Mouse (Mus musculus): ENCODE results near the gene Chmp1a. TPM values are rescaled to one million over a fixed set of nuclear protein-coding genes. Genes with fewer than 3 reads are reported as not detected.
"Not testable (repeated sequence)": the region's sequence is repeated elsewhere in the genome, so short reads cannot be mapped to it uniquely, and the experiment has no call there.

Chmp1a gene
- polyA plus RNA-seq, 1 experiment: 148 TPM

GRCm38 (mm10) chr8:123232553-123232952 lies 20.0 kb upstream of the Chmp1a start:
- no peaks in the 10 kb centered on the region for H3K36me3 ChIP-seq (ENCODE audit: control insufficient read depth, insufficient read depth, low read length)
- H3K4me3 ChIP-seq (ENCODE audit: low read depth, low read length): no peak overlapping the region
- no peaks in the 10 kb centered on the region for H3K27me3 ChIP-seq (ENCODE audit: control insufficient read depth, insufficient read depth, low read length)
- no peak overlapping the region for H3K27ac ChIP-seq (ENCODE audit: insufficient read depth, low read depth, low read length)
- TF ChIP-seq CTCF (IDR thresholded peaks at IDR 0.05; ENCODE audit: extremely low read depth, insufficient read length, insufficient replicate concordance, low read depth, low read length) (no peak), POLR2A (IDR thresholded peaks at IDR 0.05; ENCODE audit: low read depth, low read length) (no peak)
- peaks cover 4% of the 10 kb centered on the region for H3K4me1 ChIP-seq (ENCODE audit: control insufficient read depth, insufficient read depth, insufficient read length, low read length)
- WGBS: 57% methylated on average over 7 of the region's 7 CpGs

- Histone ChIP-seq H3K4me3 (ENCODE audit: low read depth, low read length) (no peak overlapping the region), H3K27me3 (ENCODE audit: control insufficient read depth, insufficient read depth, low read length) (no peaks in the 10 kb centered on the region), H3K27ac (ENCODE audit: insufficient read depth, low read depth, low read length) (no peak overlapping the region), H3K36me3 (ENCODE audit: control insufficient read depth, insufficient read depth, low read length) (no peaks in the 10 kb centered on the region), H3K4me1 (ENCODE audit: control insufficient read depth, insufficient read depth, insufficient read length, low read length) (peaks cover 4% of the 10 kb centered on the region)
- TF ChIP-seq CTCF (IDR thresholded peaks at IDR 0.05; ENCODE audit: extremely low read depth, insufficient read length, insufficient replicate concordance, low read depth, low read length) (no peak), POLR2A (IDR thresholded peaks at IDR 0.05; ENCODE audit: low read depth, low read length) (no peak)
- WGBS: 61% methylated on average over 5 of the region's 5 CpGs
Observed at GRCm38 (mm10) chr8:123231742-123232141, 19.2 kb upstream of the Chmp1a start.

GRCm38 (mm10) chr8:123230326-123230725 lies 17.8 kb upstream of the Chmp1a start:
- 82% methylated on average over 11 of the region's 11 CpGs for WGBS
- H3K27me3 ChIP-seq (ENCODE audit: control insufficient read depth, insufficient read depth, low read length); H3K4me1 ChIP-seq (ENCODE audit: control insufficient read depth, insufficient read depth, insufficient read length, low read length); H3K4me3 ChIP-seq (ENCODE audit: low read depth, low read length); H3K27ac ChIP-seq (ENCODE audit: insufficient read depth, low read depth, low read length); H3K36me3 ChIP-seq (ENCODE audit: control insufficient read depth, insufficient read depth, low read length): not testable (repeated sequence)

- no peak overlapping the region for H3K27ac ChIP-seq (ENCODE audit: insufficient read depth, low read depth, low read length)
- 0 out of 2 replicates have a peak, but pooled peaks cover 2% of the 10 kb centered on the region for H3K4me1 ChIP-seq (ENCODE audit: control insufficient read depth, insufficient read depth, insufficient read length, low read length)
- no peaks in the 10 kb centered on the region for H3K36me3 ChIP-seq (ENCODE audit: control insufficient read depth, insufficient read depth, low read length)
- TF ChIP-seq POLR2A (IDR thresholded peaks at IDR 0.05; ENCODE audit: low read depth, low read length) (no peak), CTCF (IDR thresholded peaks at IDR 0.05; ENCODE audit: extremely low read depth, insufficient read length, insufficient replicate concordance, low read depth, low read length) (no peak)
- H3K27me3 ChIP-seq (ENCODE audit: control insufficient read depth, insufficient read depth, low read length): no peaks in the 10 kb centered on the region
- 97% methylated on average over 1 of the region's 1 CpGs for WGBS
- H3K4me3 ChIP-seq (ENCODE audit: low read depth, low read length): no peak overlapping the region
Observed at GRCm38 (mm10) chr8:123228416-123228815, 15.9 kb upstream of the Chmp1a start.

GRCm38 (mm10) chr8:123224278-123225266 lies 12.0 kb upstream of the Chmp1a start, which contains the start of gene Cdk10:
Cdk10 (plus strand) TSS chr8:123224842.
- no peaks in the 10 kb centered on the region for H3K36me3 ChIP-seq (ENCODE audit: control insufficient read depth, insufficient read depth, low read length)
- H3K27me3 ChIP-seq (ENCODE audit: control insufficient read depth, insufficient read depth, low read length): no peaks in the 10 kb centered on the region
- peak within 1 kb of the TSS; percentile 76 for H3K4me3 ChIP-seq (ENCODE audit: low read depth, low read length)
- 1% methylated on average over 59 of the region's 59 CpGs for WGBS
- H3K27ac ChIP-seq (ENCODE audit: insufficient read depth, low read depth, low read length): peak within 1 kb of the TSS; percentile 76
- TF ChIP-seq CTCF (IDR thresholded peaks at IDR 0.05; ENCODE audit: extremely low read depth, insufficient read length, insufficient replicate concordance, low read depth, low read length) (no peak), POLR2A (IDR thresholded peaks at IDR 0.05; ENCODE audit: low read depth, low read length) (peak; percentile 88)
- H3K4me1 ChIP-seq (ENCODE audit: control insufficient read depth, insufficient read depth, insufficient read length, low read length): 0 out of 2 replicates have a peak, but pooled peaks cover 2% of the 10 kb centered on the region

GRCm38 (mm10) chr8:123220917-123221316 lies 8.4 kb upstream of the Chmp1a start:
- H3K36me3 ChIP-seq (ENCODE audit: control insufficient read depth, insufficient read depth, low read length): no peaks in the 10 kb centered on the region
- H3K4me3 ChIP-seq (ENCODE audit: low read depth, low read length): no peak overlapping the region
- 0 out of 2 replicates have a peak, but pooled peaks cover 2% of the 10 kb centered on the region for H3K4me1 ChIP-seq (ENCODE audit: control insufficient read depth, insufficient read depth, insufficient read length, low read length)
- TF ChIP-seq POLR2A (IDR thresholded peaks at IDR 0.05; ENCODE audit: low read depth, low read length) (no peak), CTCF (IDR thresholded peaks at IDR 0.05; ENCODE audit: extremely low read depth, insufficient read length, insufficient replicate concordance, low read depth, low read length) (no peak)
- no peaks in the 10 kb centered on the region for H3K27me3 ChIP-seq (ENCODE audit: control insufficient read depth, insufficient read depth, low read length)
- WGBS: 42% methylated on average over 1 of the region's 1 CpGs
- no peak overlapping the region for H3K27ac ChIP-seq (ENCODE audit: insufficient read depth, low read depth, low read length)

GRCm38 (mm10) chr8:123215430-123215829 lies 2.9 kb upstream of the Chmp1a start:
- H3K27me3 ChIP-seq (ENCODE audit: control insufficient read depth, insufficient read depth, low read length): no peaks in the 10 kb centered on the region
- no peak overlapping the region for H3K4me3 ChIP-seq (ENCODE audit: low read depth, low read length)
- no peak overlapping the region for H3K27ac ChIP-seq (ENCODE audit: insufficient read depth, low read depth, low read length)
- TF ChIP-seq POLR2A (IDR thresholded peaks at IDR 0.05; ENCODE audit: low read depth, low read length) (no peak), CTCF (IDR thresholded peaks at IDR 0.05; ENCODE audit: extremely low read depth, insufficient read length, insufficient replicate concordance, low read depth, low read length) (no peak)
- no peaks in the 10 kb centered on the region for H3K36me3 ChIP-seq (ENCODE audit: control insufficient read depth, insufficient read depth, low read length)
- H3K4me1 ChIP-seq (ENCODE audit: control insufficient read depth, insufficient read depth, insufficient read length, low read length): peaks cover 4% of the 10 kb centered on the region
- WGBS: 64% methylated on average over 3 of the region's 3 CpGs
